Comparison of ENCODE assay signal across 13 mouse cellular contexts in the genomic region with DNA sequence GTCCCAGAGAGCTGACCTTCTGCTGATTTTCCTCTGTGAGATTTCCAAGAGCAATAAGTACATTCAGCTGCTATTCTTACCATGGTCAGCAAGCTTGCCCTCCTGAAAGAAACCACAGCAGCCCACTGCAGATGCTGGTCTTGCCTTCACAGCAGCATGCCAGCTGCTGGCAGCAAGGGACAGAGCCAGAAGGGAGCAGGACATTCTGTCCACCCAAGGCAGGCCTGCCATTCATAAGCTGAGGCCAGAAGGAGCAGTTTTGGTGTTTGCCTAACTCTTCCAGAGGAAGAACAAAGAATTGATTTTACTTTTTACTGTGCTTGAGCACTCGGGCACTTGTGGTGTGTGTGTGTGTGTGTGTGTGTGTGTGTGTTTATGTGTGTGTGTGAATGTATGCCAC.
"Had no signal": no experiment of that assay in that cellular context is flagged by ENCODE, and none has a peak within 500 bp of the region (broad histone marks: within the 10 kb centered on the region; RNA-seq: fewer than 3 reads in every experiment).

No protein-coding gene starts in this region.

- ATAC-seq: liver, postnatal 0 days; midbrain, embryonic 13.5 days had no signal

- H3K4me1 ChIP-seq: limb, embryonic 12.5 days; midbrain, embryonic 13.5 days; stomach, embryonic 15.5 days had no signal

- H3K27ac ChIP-seq: kidney, postnatal 0 days; limb, embryonic 12.5 days; liver, embryonic 13.5 days; midbrain, embryonic 13.5 days; stomach, embryonic 15.5 days had no signal

- H3K4me3 ChIP-seq: limb, embryonic 12.5 days; liver, embryonic 13.5 days; midbrain, embryonic 13.5 days; stomach, embryonic 15.5 days had no signal

- H3K36me3 ChIP-seq: liver, embryonic 13.5 days had no signal

- H3K9me3 ChIP-seq: limb, embryonic 12.5 days; liver, embryonic 13.5 days; midbrain, embryonic 13.5 days; stomach, embryonic 15.5 days had no signal

- DNase-seq: kidney, adult 11 months; kidney, adult 9 months; kidney, postnatal 36 days; liver; liver, embryonic 13.5 days; liver, postnatal 0 days; lung, postnatal 36 days; thymus, adult 2 months; thymus, postnatal 25 days had no signal

- H3K27me3 ChIP-seq: limb, embryonic 12.5 days; liver, embryonic 13.5 days; midbrain, embryonic 13.5 days; stomach, embryonic 15.5 days had no signal

- H3K4me2 ChIP-seq: limb, embryonic 12.5 days; liver, embryonic 13.5 days; midbrain, embryonic 13.5 days; stomach, embryonic 15.5 days had no signal

- H3K9ac ChIP-seq: limb, embryonic 12.5 days; liver, embryonic 13.5 days; liver, postnatal 0 days; midbrain, embryonic 13.5 days; stomach, embryonic 15.5 days had no signal
